Mouse (Mus musculus) ovary, postnatal 36 days (tissue): ENCODE data around the gene Rbm6.

ENCODE experiments used
- DNase-seq: peaks from one replicate; pipeline ENCODE4 v3.0.0; 2022; ENCODE audit warnings: low spot score, mixed read lengths

The Rbm6 gene

DNA sequence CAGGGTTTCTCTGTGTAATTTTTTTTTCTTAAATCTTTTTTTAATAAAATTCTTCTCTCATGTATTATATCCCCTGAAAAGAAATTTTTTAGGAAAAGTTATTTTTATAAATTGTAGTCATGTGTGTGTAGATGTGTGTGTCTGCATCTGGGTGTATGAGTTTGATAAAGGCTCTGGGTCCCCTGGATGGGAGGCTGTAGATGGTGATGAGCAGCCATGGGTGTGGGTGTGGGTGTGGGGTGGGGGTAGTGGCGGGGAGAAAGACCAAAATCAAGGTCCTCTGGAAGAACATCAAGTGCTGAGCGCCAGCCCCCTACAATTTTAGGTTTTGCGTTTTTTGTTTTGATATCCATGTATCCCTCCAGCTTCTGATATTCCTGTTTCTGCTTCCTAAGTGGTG is 125.0 kb downstream of the Rbm6 start:
- no peak for DNase-seq

DNA sequence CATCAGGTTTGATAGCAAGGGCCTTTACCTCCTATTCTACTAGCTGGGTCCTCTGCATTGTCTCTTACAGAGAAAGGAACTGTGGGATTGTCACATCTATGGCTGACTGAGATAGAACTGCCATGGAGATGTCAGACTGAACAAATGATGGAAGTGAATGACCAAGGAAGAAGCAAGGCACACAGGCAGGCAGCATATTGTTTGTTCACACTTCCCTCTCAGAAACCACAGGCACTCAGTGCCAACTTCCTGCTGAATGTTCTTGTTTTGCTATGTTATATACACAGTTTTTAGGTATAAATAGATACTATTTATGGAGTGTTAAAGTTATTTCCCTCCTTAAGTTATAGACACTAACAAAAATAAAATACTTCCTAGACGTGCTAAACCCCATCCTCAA is 125.7 kb downstream of the Rbm6 start:
- no peak for DNase-seq

DNA sequence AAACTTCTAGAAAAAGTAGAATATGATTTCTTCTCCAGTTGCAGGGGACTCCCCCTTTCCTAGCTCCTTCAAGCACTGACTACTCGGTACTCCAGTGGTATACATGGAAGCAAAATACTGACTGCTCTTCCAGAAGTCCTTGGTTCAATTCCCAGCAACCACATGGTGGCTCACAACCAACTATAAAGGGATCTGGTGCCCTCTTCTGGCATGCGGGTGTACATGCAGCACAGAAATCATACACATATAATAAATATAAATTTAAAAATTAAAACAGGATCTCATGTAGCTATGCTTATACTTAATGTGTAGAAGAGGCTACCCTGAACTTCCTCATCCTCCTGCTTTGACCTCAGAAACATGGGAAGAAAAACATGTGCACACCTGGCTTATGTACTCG is 126.4 kb downstream of the Rbm6 start:
- DNase-seq, result no peak

DNA sequence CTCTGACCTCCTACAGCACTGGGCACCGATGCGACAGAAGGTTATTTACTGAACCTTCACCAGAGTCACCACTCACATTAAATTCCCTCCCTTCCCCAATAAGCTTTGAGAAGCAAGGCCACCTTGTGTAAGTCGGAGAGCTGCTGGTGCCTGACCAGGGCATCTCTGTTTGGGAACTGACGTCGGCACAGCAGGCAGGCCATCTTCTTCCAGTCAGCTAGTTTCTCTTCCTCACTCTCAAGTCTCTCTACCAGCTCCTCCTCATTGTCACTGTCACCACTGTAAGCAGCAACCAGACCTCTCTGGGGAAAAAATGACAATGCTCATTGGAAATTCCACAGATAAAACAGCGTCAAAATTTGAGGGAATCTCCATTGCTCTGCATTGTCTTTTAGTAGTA is 129.0 kb downstream of the Rbm6 start:
- DNase-seq, result no peak

DNA sequence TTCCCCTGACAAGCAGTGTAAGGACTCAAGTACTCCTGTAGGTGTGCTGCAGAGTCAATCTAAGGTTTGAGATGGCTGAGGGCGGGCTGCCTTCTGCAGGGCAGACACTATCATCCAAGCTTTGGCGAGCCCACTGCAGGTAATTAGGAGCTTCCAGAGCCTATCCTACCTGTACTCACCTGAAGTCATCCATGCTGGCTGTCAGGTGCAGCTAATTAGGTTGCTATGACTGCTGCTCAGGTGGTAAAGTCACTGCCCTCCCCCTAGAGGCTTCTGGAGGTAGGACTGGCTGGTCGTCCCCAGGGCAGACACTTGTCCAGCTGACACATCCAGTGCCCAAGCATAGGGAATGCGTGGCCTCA is 134.2 kb downstream of the Rbm6 start:
- DNase-seq, result no peak

DNA sequence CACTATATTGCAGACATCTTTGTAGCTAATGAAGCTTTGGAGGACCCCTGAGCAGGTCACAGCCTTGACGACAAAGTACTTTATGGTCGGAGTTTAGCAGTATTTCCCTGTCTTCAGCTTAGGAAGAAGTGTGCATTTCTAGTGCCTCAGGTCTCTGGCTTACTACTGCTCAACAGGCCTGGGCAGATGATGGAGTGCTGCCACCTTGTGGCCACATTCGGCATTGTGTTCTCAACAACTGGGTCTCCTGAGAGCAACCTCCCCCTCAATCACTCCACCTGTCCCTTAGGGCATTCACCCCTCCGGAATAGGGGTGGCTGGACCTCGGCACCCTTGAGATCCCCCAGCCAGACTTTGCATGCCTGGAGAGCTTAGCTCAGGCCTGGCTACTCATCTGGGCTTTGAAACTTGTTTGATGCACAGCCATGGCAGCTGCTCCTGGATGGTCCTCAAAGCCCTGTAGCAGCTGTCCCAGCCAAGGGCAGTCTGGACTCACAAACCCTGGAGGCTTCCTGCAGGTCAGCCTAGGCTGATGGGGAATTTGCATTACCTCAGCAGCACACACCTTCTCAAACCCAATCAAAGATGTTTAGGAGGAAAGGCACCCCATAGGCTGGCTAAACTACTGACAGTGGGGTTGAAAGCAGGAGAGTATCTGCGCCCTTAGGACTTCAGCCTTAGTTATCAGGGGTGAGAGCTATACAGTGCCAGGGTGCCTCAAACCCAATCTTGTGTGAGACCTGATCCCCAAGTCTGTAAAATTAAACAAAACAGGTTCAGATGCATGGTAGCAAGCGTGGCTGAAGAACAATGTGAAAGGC is 134.8 kb downstream of the Rbm6 start:
- peak; percentile 86 for DNase-seq

DNA sequence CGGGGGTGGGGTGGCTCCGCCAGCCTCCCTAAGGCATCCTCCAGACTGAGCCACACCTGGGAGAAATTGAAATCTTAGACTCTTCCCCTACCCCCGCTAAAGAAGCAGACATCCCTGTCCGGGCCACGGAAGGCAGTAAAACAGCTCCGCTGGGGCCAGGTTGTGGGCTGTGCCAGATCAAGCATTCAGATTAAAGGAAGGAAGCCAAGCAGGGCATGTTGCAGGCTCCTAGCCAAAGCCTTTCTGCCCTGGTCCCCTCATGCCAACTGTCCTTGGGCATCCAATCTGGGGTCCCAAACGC is 136.9 kb downstream of the Rbm6 start:
- no peak for DNase-seq

DNA sequence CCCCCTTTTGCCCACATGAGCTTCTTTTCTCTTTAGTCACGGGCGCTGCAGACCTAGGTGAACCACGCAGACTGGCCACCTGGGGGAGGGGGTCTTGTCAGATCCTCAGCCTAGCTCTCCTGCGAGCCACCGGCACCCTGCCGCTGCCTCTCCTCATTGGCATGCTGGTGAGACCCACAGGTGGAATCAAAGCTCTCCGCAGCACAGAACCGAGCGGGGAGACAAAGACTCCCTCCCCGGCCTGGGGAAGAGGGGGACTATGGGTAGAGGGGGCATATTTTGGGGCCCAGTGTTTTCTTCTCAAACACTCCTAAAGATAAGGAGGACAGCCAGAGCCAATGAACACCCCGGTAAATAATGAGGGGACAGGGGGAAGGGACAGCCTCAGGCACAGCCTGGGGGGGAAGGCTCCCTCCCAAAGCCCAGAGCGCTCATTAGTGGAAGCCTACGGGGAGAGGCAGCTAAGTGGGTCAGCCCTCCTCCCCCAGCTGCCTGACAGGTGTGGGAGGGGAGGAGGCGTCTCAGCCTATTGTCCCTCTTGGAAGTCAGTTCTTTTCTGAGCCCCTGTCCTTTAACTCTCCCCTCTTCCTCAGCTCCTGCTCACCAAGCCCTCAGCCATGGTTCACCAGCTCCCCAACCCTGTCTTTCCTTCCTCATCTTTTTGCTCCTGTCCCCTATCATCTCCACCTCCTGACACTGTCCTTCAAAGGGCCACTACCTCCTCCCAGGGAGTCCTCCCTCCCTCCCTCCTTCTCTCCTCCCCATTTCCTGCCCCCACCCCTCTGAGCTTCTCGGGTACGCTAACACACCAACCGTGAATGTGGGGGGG is 137.5 kb downstream of the Rbm6 start:
- DNase-seq, result no peak

DNA sequence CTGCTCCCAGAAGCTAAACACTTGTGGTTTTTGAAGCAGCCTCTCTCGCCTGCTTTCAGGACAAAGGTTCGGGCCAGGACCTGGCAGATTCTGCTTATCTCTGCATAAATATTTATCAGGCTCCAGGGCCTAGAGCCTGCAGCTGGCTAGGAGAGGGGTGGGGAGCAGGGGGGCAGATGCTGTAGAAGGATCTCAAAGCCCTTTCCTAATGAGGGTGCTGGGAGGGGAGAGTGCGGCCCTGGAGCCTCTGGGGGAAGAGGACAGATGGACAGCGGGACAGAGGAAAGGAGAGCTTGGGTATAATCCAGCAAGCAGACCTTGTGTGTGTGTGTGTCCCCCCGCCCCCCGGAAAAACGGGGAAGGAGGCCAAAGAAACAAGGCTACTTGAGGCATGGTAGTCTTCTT is 138.5 kb downstream of the Rbm6 start:
- no peak for DNase-seq

DNA sequence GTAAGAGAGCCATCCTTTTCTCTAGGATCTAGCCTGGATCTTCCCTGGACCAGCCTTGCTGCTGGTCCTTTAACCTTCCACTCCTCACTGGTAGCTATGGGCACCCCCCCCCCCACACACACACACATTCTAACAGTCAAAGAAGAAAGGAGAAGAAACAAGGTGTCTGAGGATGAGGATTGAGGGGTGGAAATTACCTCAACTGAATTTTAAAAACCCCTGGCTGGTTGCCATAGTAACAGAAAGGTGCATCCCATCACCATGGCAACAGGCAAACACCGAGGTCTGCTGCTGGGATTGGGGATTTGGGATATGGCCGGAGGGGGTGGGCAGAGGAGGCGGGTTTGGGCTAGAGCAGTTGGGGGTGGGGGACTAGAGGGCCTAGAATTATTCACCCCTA is 143.3 kb downstream of the Rbm6 start:
- no peak for DNase-seq

DNA sequence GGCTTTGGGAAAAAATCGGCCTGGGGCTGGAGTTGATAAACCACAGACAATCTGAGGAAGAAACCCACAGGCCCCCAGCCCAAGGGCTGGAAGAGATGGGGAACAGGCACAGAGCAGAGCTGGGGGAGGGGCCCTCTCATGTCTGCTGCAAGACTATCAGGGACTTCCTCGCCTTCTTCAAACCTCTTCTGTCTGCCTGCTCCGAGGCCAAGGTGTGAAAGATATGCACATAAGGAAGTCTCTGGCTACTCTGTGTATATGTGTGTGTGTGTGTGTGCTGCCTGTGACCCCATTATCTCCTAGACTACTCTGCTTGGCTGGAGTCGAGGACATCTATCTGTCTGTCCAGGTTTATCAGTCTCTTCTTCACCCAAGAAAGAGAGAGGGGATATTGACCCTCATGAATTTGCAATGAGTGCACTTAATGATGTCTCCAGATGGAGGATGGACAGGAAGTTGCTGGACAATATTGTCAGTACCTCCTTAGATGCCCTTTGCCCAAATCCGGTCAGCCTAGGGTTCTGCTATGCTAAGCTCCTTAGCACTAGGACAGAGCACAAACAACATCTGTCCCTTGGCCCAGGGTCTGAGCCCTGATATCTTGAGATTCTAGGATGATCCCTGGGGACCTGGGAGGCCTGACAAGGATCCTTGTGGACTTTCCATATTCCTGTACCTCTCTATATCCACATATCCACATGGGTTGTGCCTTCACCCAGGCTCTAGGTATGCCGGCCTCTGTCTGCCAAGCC is 143.9 kb downstream of the Rbm6 start:
- no peak for DNase-seq

DNA sequence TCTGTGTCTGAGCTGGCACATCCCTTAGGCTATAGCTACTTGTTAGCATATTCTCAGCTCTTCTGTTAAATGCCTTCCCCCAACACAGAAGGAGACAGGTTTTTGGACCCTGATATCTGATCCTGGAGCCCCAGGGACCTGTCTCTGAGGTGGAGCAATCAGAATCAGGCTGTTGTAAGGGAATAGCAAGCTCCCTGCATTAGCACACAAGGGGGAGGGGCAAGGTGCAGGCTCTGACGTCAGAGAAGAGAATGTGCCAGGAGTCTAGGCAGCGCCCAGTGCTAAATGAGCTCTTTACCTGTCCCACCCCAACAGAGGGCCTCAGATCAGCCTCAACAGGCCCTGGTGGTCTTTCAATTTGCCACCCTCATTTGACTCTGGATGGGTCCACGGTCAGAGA is 146.0 kb downstream of the Rbm6 start:
- DNase-seq, result no peak

DNA sequence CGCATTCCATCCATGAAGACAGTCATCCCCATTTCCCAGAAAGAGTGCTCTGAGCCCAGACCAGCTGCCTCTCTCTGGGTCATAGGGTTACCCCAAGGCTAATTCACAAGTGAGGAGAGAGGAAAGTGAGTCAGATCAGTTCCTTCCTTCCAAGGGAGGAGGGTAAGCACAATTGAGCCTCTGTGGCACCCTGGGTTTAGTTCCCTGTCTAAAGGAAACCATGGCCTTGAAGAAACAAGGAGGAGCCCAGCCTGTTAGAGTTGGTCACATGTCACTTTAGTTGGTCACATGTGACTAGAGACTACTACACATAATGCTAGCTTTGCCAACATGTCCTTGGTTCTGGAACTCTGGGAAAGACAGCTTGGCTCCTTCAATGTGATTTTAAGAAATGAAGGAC is 148.2 kb downstream of the Rbm6 start:
- DNase-seq, result no peak

DNA sequence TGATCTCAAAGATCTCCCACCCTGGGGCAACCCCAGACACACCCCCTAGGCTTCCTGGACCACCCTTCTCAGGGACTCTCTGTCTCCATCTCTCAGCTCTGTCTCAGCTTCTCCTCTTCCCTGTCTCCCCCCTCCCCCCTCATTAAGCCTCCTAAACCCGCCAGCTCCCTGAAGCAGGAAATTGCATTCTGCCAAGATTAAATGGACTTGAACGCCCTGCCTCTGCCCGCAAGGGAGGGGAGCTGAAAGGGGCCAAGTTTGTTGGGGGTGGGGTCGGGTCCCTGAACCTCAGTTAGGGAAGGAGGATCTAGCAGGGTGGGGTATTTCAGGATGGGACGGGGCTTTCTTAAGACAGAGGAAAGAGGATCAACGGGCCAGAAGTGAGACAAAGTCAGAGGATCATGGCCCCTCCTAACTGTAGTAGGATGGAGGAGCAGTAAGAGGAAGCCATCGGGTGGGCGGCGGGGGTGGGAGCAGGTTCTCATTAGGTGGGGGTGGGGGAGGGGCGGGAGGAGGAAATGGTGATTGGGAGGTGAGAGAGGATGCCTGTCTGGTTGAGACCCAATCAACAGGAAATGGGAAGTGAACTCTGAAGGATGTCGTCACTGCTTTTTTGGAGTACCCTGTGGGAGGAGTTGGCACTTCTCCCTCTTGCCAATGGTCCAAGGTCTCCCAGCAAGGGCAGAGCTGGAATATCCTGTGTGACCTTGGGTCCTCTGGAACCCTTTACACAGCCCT is 149.1 kb downstream of the Rbm6 start:
- DNase-seq, result no peak
